Mouse (Mus musculus) small intestine, adult 2 months (tissue): ENCODE measurements around the gene Dlst.

Experiments
- CTCF ChIP-seq: fragments of 200-500 bp; IDR thresholded peaks from 2 replicates; pipeline ENCODE4 v1.5.1; 2012; ENCODE audit warnings: low read depth, mild to moderate bottlenecking, control low read depth, inconsistent platforms, low read length, moderate library complexity, mixed read lengths; ENCODE audit not compliant: insufficient replicate concordance, insufficient read length; ENCODE audit errors: extremely low read depth
- POLR2A ChIP-seq: fragments of 200-500 bp; IDR thresholded peaks from 2 replicates; pipeline ENCODE4 v1.6.1; 2012; ENCODE audit warnings: low read depth, mild to moderate bottlenecking, control low read depth, inconsistent platforms, low read length, moderate library complexity

GRCm38 (mm10) chr12:85124751-85125150 lies 14.1 kb downstream of the Dlst start:
- no peak for TF ChIP-seq CTCF
- no peak for TF ChIP-seq POLR2A
